Mouse (Mus musculus): ENCODE measurements around the gene Gm10282. TPM values are rescaled to one million over a fixed set of nuclear protein-coding genes. Genes with fewer than 3 reads are reported as not detected.

Gene Gm10282
- polyA plus RNA-seq, 1 experiment from 2014 or later, result 9.6 TPM

- Histone ChIP-seq H3K4me1 (replicated peaks; ENCODE audit: control insufficient read depth, insufficient read depth) (no peaks in the 10 kb centered on the region; the same call in 1 of the 2 replicates), H3K36me3 (ENCODE audit: control insufficient read depth, insufficient read depth, low read length) (no peaks in the 10 kb centered on the region), H3K4me3 (ENCODE audit: low read depth, low read length) (no peak overlapping the region), H3K4me2 (replicated peaks; ENCODE audit: low read depth) (no peak overlapping the region), H3K9me3 (ENCODE audit: control insufficient read depth, low read length) (no peaks in the 10 kb centered on the region), H3K27me3 (ENCODE audit: control insufficient read depth, insufficient read depth, low read length) (no peaks in the 10 kb centered on the region), H3K9ac (ENCODE audit: low read length) (no peak overlapping the region), H3K27ac (replicated peaks) (no peak overlapping the region)
- ATAC-seq (ENCODE audit: low FRiP score, low TSS enrichment) (peak; percentile 43; the same call in 1 of the 2 replicates), DNase-seq (ENCODE audit: low spot score) (peak; percentile 60)
- 57% methylated on average over 5 of the region's 5 CpGs for WGBS
- TF ChIP-seq CTCF (IDR thresholded peaks at IDR 0.05; ENCODE audit: low read depth) (no peak), EP300 (optimal IDR thresholded peaks at IDR 0.05) (no peak)
Measured at GRCm38 (mm10) chr8:72306913-72307312, 1.9 kb upstream of the Gm10282 start.

GRCm38 (mm10) chr8:72303633-72304032 lies 1.4 kb downstream of the Gm10282 start:
- TF ChIP-seq EP300 (optimal IDR thresholded peaks at IDR 0.05), result peak; percentile 75
- TF ChIP-seq CTCF (IDR thresholded peaks at IDR 0.05; ENCODE audit: low read depth), result no peak; the same call in 1 of the 2 replicates
- H3K9me3 ChIP-seq (ENCODE audit: control insufficient read depth, low read length), result no peaks in the 10 kb centered on the region
- ATAC-seq (ENCODE audit: low FRiP score, low TSS enrichment) (peak; percentile 81), DNase-seq (ENCODE audit: low spot score) (peak; percentile 50)
- no peak overlapping the region for H3K4me3 ChIP-seq (ENCODE audit: low read depth, low read length)
- no peak overlapping the region for H3K9ac ChIP-seq (ENCODE audit: low read length)
- WGBS, result 23% methylated on average over 8 of the region's 8 CpGs
- no peak overlapping the region for H3K4me2 ChIP-seq (replicated peaks; ENCODE audit: low read depth)
- 0 out of 2 replicates have a peak overlapping the region, but pooled peaks have one; percentile 46 for H3K27ac ChIP-seq (replicated peaks)
- no peaks in the 10 kb centered on the region for H3K36me3 ChIP-seq (ENCODE audit: control insufficient read depth, insufficient read depth, low read length)
- no peaks in the 10 kb centered on the region for H3K27me3 ChIP-seq (ENCODE audit: control insufficient read depth, insufficient read depth, low read length)
- no peaks in the 10 kb centered on the region for H3K4me1 ChIP-seq (replicated peaks; ENCODE audit: control insufficient read depth, insufficient read depth)

GRCm38 (mm10) chr8:72302986-72303612 lies 2.0 kb downstream of the Gm10282 start:
- DNase-seq (ENCODE audit: low spot score), result no peak

GRCm38 (mm10) chr8:72301497-72301896 lies 3.6 kb downstream of the Gm10282 start:
- TF ChIP-seq EP300 (optimal IDR thresholded peaks at IDR 0.05), result no peak
- no peak for TF ChIP-seq CTCF (IDR thresholded peaks at IDR 0.05; ENCODE audit: low read depth)
- Histone ChIP-seq H3K9me3 (ENCODE audit: control insufficient read depth, low read length) (no peaks in the 10 kb centered on the region), H3K36me3 (ENCODE audit: control insufficient read depth, insufficient read depth, low read length) (no peaks in the 10 kb centered on the region), H3K4me3 (ENCODE audit: low read depth, low read length) (no peak overlapping the region), H3K4me1 (replicated peaks; ENCODE audit: control insufficient read depth, insufficient read depth) (no peaks in the 10 kb centered on the region), H3K9ac (ENCODE audit: low read length) (no peak overlapping the region), H3K4me2 (replicated peaks; ENCODE audit: low read depth) (no peak overlapping the region), H3K27ac (replicated peaks) (no peak overlapping the region), H3K27me3 (ENCODE audit: control insufficient read depth, insufficient read depth, low read length) (no peaks in the 10 kb centered on the region)
- no peak for ATAC-seq (ENCODE audit: low FRiP score, low TSS enrichment)
- DNase-seq (ENCODE audit: low spot score), result no peak
- WGBS, result 80% methylated on average over 5 of the region's 5 CpGs

More at GRCm38 (mm10) chr8:72302986-72303612, 2.0 kb downstream of the Gm10282 start:
- no peak overlapping the region for H3K4me3 ChIP-seq (ENCODE audit: low read depth, low read length)
- no peaks in the 10 kb centered on the region for H3K27me3 ChIP-seq (ENCODE audit: control insufficient read depth, insufficient read depth, low read length)
- no peak for TF ChIP-seq EP300 (optimal IDR thresholded peaks at IDR 0.05)
- TF ChIP-seq CTCF (IDR thresholded peaks at IDR 0.05; ENCODE audit: low read depth), result no peak
- peak; percentile 51; the same call in 1 of the 2 replicates for ATAC-seq (ENCODE audit: low FRiP score, low TSS enrichment)
- WGBS, result 44% methylated on average over 8 of the region's 8 CpGs
- peak overlapping the region; percentile 85 for H3K27ac ChIP-seq (replicated peaks)
- H3K4me2 ChIP-seq (replicated peaks; ENCODE audit: low read depth), result no peak overlapping the region
- no peaks in the 10 kb centered on the region for H3K9me3 ChIP-seq (ENCODE audit: control insufficient read depth, low read length)
- no peaks in the 10 kb centered on the region for H3K4me1 ChIP-seq (replicated peaks; ENCODE audit: control insufficient read depth, insufficient read depth)
- H3K36me3 ChIP-seq (ENCODE audit: control insufficient read depth, insufficient read depth, low read length), result no peaks in the 10 kb centered on the region
- no peak overlapping the region for H3K9ac ChIP-seq (ENCODE audit: low read length)

- DNase-seq (ENCODE audit: low spot score), result no peak
- no peak overlapping the region for H3K4me3 ChIP-seq (ENCODE audit: low read depth, low read length)
- H3K36me3 ChIP-seq (ENCODE audit: control insufficient read depth, insufficient read depth, low read length), result no peaks in the 10 kb centered on the region
- no peak overlapping the region for H3K27ac ChIP-seq (replicated peaks)
- no peak overlapping the region for H3K9ac ChIP-seq (ENCODE audit: low read length)
- no peak for TF ChIP-seq EP300 (optimal IDR thresholded peaks at IDR 0.05)
- no peak for TF ChIP-seq CTCF (IDR thresholded peaks at IDR 0.05; ENCODE audit: low read depth)
- H3K9me3 ChIP-seq (ENCODE audit: control insufficient read depth, low read length), result no peaks in the 10 kb centered on the region
- no peaks in the 10 kb centered on the region for H3K4me1 ChIP-seq (replicated peaks; ENCODE audit: control insufficient read depth, insufficient read depth)
- H3K4me2 ChIP-seq (replicated peaks; ENCODE audit: low read depth), result no peak overlapping the region
- H3K27me3 ChIP-seq (ENCODE audit: control insufficient read depth, insufficient read depth, low read length), result no peaks in the 10 kb centered on the region
- WGBS, result 77% methylated on average over 9 of the region's 9 CpGs
- ATAC-seq (ENCODE audit: low FRiP score, low TSS enrichment), result no peak
Measured at GRCm38 (mm10) chr8:72300654-72301400, 4.2 kb downstream of the Gm10282 start.

GRCm38 (mm10) chr8:72298928-72299327 lies 6.1 kb downstream of the Gm10282 start:
- 88% methylated on average over 1 of the region's 1 CpGs for WGBS
- no peak for ATAC-seq (ENCODE audit: low FRiP score, low TSS enrichment)
- no peaks in the 10 kb centered on the region for H3K9me3 ChIP-seq (ENCODE audit: control insufficient read depth, low read length)
- DNase-seq (ENCODE audit: low spot score), result no peak
- H3K4me2 ChIP-seq (replicated peaks; ENCODE audit: low read depth), result no peak overlapping the region
- H3K36me3 ChIP-seq (ENCODE audit: control insufficient read depth, insufficient read depth, low read length), result no peaks in the 10 kb centered on the region
- H3K27me3 ChIP-seq (ENCODE audit: control insufficient read depth, insufficient read depth, low read length), result no peaks in the 10 kb centered on the region
- H3K4me3 ChIP-seq (ENCODE audit: low read depth, low read length), result no peak overlapping the region
- H3K9ac ChIP-seq (ENCODE audit: low read length), result no peak overlapping the region
- H3K4me1 ChIP-seq (replicated peaks; ENCODE audit: control insufficient read depth, insufficient read depth), result no peaks in the 10 kb centered on the region
- no peak overlapping the region for H3K27ac ChIP-seq (replicated peaks)
- no peak for TF ChIP-seq EP300 (optimal IDR thresholded peaks at IDR 0.05)
- no peak for TF ChIP-seq CTCF (IDR thresholded peaks at IDR 0.05; ENCODE audit: low read depth)

Data from stomach, postnatal 0 days (tissue).